Mouse (Mus musculus) intestine, embryonic 15.5 days (tissue): Measurements from ENCODE around the gene Foxn3. TPM values are rescaled to one million over a fixed set of nuclear protein-coding genes. Genes with fewer than 3 reads are reported as not detected.
A peak's percentile ranks its signal among the peaks of the same experiment; 100 is the strongest.

Source experiments
- ATAC-seq: fragments of 200-750 bp; cut with Nextera tagmentation; 2 replicates; pipeline ENCODE4 v1.8.0; 2017; ENCODE audit warnings: moderate TSS enrichment, moderate library complexity
- H3K27ac ChIP-seq: fragments of 300-500 bp; sonication (generic); 2 replicates; pipeline ENCODE4 v1.5.1; 2015; ENCODE audit warnings: mild to moderate bottlenecking, inconsistent platforms
- H3K27me3 ChIP-seq: fragments of 300-500 bp; sonication (generic); replicated peaks from 2 replicates; pipeline ENCODE4 v1.6.1; 2015; ENCODE audit warnings: inconsistent platforms
- H3K36me3 ChIP-seq: fragments of 300-500 bp; sonication (generic); 2 replicates; pipeline ENCODE4 v1.6.1; 2015; ENCODE audit warnings: inconsistent platforms
- H3K4me1 ChIP-seq: fragments of 300-500 bp; sonication (generic); replicated peaks from 2 replicates; pipeline ENCODE4 v1.6.1; 2015; ENCODE audit warnings: inconsistent platforms
- H3K4me2 ChIP-seq: fragments of 300-500 bp; sonication (generic); replicated peaks from 2 replicates; pipeline ENCODE4 v1.6.1; 2015; ENCODE audit warnings: mild to moderate bottlenecking, inconsistent platforms
- H3K4me3 ChIP-seq: fragments of 300-500 bp; sonication (generic); replicated peaks from 2 replicates; pipeline ENCODE4 v1.5.1; 2015; ENCODE audit warnings: inconsistent platforms
- H3K9ac ChIP-seq: fragments of 300-500 bp; sonication (generic); 2 replicates; pipeline ENCODE4 v1.6.1; 2015; ENCODE audit warnings: inconsistent platforms
- H3K9me3 ChIP-seq: fragments of 300-500 bp; sonication (generic); 2 replicates; pipeline ENCODE4 v1.6.1; 2016; ENCODE audit warnings: inconsistent platforms
- WGBS: fragments of 180-500 bp; shearing (Covaris S2); methylation state at CpG from one replicate; pipeline ENCODE4 v1.1.7; 2015; 5-methylcytosine and 5-hydroxymethylcytosine counted together
- polyA plus RNA-seq: library from polyadenylated mRNA; unstranded; fragments of >200 nt; fragmentation: Nextera tagmentation; extraction: Ambion mirVana; gene quantifications from 2 replicates; pipeline ENCODE4 v1.2.1, GENCODE M21; 2015

Gene Foxn3
- polyA plus RNA-seq, 1 experiment from 2014 or later: 57.3 TPM

- H3K4me3 ChIP-seq: no peak overlapping the region
- WGBS: 89% methylated on average over 8 of the region's 8 CpGs
- no peak overlapping the region for H3K27ac ChIP-seq
- H3K27me3 ChIP-seq: no peaks in the 10 kb centered on the region
- no peaks in the 10 kb centered on the region for H3K9me3 ChIP-seq
- no peak overlapping the region for H3K9ac ChIP-seq
- H3K4me2 ChIP-seq: no peak overlapping the region
- no peak for ATAC-seq
- no peaks in the 10 kb centered on the region for H3K36me3 ChIP-seq
- H3K4me1 ChIP-seq: peaks cover 10% of the 10 kb centered on the region; the same call in 1 of the 2 replicates
Measured at GRCm38 (mm10) chr12:99256997-99257396, 306.4 kb downstream of the Foxn3 start.

GRCm38 (mm10) chr12:99256463-99256862 is 306.9 kb downstream of the Foxn3 start:
- Histone ChIP-seq H3K9me3 (no peaks in the 10 kb centered on the region), H3K4me3 (no peak overlapping the region), H3K4me2 (no peak overlapping the region), H3K36me3 (no peaks in the 10 kb centered on the region), H3K27me3 (no peaks in the 10 kb centered on the region), H3K4me1 (peaks cover 10% of the 10 kb centered on the region; the same call in 1 of the 2 replicates), H3K9ac (no peak overlapping the region), H3K27ac (no peak overlapping the region)
- 85% methylated on average over 5 of the region's 5 CpGs for WGBS
- no peak for ATAC-seq

GRCm38 (mm10) chr12:99254436-99254835 is 308.9 kb downstream of the Foxn3 start:
- WGBS: 87% methylated on average over 8 of the region's 8 CpGs
- Histone ChIP-seq H3K27me3 (no peaks in the 10 kb centered on the region), H3K9me3 (no peaks in the 10 kb centered on the region), H3K27ac (no peak overlapping the region), H3K4me1 (0 out of 2 replicates have a peak, but pooled peaks cover 5% of the 10 kb centered on the region), H3K4me2 (no peak overlapping the region), H3K36me3 (no peaks in the 10 kb centered on the region), H3K4me3 (no peak overlapping the region), H3K9ac (no peak overlapping the region)
- no peak for ATAC-seq

- WGBS: 89% methylated on average over 10 of the region's 10 CpGs
- Histone ChIP-seq H3K27ac (no peak overlapping the region), H3K4me1 (0 out of 2 replicates have a peak, but pooled peaks cover under 1% of the 10 kb centered on the region), H3K4me3 (no peak overlapping the region), H3K27me3 (no peaks in the 10 kb centered on the region), H3K4me2 (no peak overlapping the region), H3K36me3 (no peaks in the 10 kb centered on the region), H3K9ac (no peak overlapping the region), H3K9me3 (no peaks in the 10 kb centered on the region)
- ATAC-seq: no peak
Measured at GRCm38 (mm10) chr12:99253562-99253961, 309.8 kb downstream of the Foxn3 start.

GRCm38 (mm10) chr12:99248606-99249005 is 314.8 kb downstream of the Foxn3 start:
- no peaks in the 10 kb centered on the region for H3K27me3 ChIP-seq
- no peak for ATAC-seq
- no peaks in the 10 kb centered on the region for H3K4me1 ChIP-seq
- H3K4me2 ChIP-seq: no peak overlapping the region
- H3K9me3 ChIP-seq: no peaks in the 10 kb centered on the region
- H3K27ac ChIP-seq: no peak overlapping the region
- WGBS: 78% methylated on average over 8 of the region's 8 CpGs
- H3K36me3 ChIP-seq: no peaks in the 10 kb centered on the region
- no peak overlapping the region for H3K4me3 ChIP-seq
- no peak overlapping the region for H3K9ac ChIP-seq

- Histone ChIP-seq H3K4me1 (no peaks in the 10 kb centered on the region), H3K27ac (no peak overlapping the region), H3K4me2 (no peak overlapping the region), H3K4me3 (no peak overlapping the region), H3K27me3 (no peaks in the 10 kb centered on the region), H3K36me3 (no peaks in the 10 kb centered on the region), H3K9me3 (no peaks in the 10 kb centered on the region), H3K9ac (no peak overlapping the region)
- ATAC-seq: no peak
- 73% methylated on average over 6 of the region's 6 CpGs for WGBS
Measured at GRCm38 (mm10) chr12:99247939-99248338, 315.4 kb downstream of the Foxn3 start.

- no peak overlapping the region for H3K9ac ChIP-seq
- H3K27ac ChIP-seq: no peak overlapping the region
- no peak overlapping the region for H3K4me2 ChIP-seq
- ATAC-seq: no peak
- H3K9me3 ChIP-seq: no peaks in the 10 kb centered on the region
- no peak overlapping the region for H3K4me3 ChIP-seq
- WGBS: 83% methylated on average over 10 of the region's 10 CpGs
- H3K27me3 ChIP-seq: no peaks in the 10 kb centered on the region
- H3K4me1 ChIP-seq: no peaks in the 10 kb centered on the region
- H3K36me3 ChIP-seq: no peaks in the 10 kb centered on the region
Measured at GRCm38 (mm10) chr12:99246984-99247746, 316.2 kb downstream of the Foxn3 start.

- H3K27me3 ChIP-seq: no peaks in the 10 kb centered on the region
- no peaks in the 10 kb centered on the region for H3K9me3 ChIP-seq
- no peak overlapping the region for H3K27ac ChIP-seq
- no peak overlapping the region for H3K4me3 ChIP-seq
- no peak for ATAC-seq
- H3K9ac ChIP-seq: no peak overlapping the region
- H3K4me2 ChIP-seq: no peak overlapping the region
- H3K4me1 ChIP-seq: peaks cover 11% of the 10 kb centered on the region
- 81% methylated on average over 9 of the region's 9 CpGs for WGBS
- H3K36me3 ChIP-seq: no peaks in the 10 kb centered on the region
Measured at GRCm38 (mm10) chr12:99244673-99245072, 318.7 kb downstream of the Foxn3 start.

GRCm38 (mm10) chr12:99244264-99244663 is 319.1 kb downstream of the Foxn3 start:
- H3K9ac ChIP-seq: no peak overlapping the region
- H3K4me3 ChIP-seq: no peak overlapping the region
- whole genome bisulfite sequencing: 90% methylated on average over 6 of the region's 6 CpGs
- no peaks in the 10 kb centered on the region for H3K9me3 ChIP-seq
- no peaks in the 10 kb centered on the region for H3K27me3 ChIP-seq
- no peaks in the 10 kb centered on the region for H3K36me3 ChIP-seq
- ATAC-seq: no peak
- H3K4me1 ChIP-seq: peaks cover 14% of the 10 kb centered on the region
- no peak overlapping the region for H3K4me2 ChIP-seq
- no peak overlapping the region for H3K27ac ChIP-seq

GRCm38 (mm10) chr12:99243316-99243715 is 320.1 kb downstream of the Foxn3 start:
- no peak for ATAC-seq
- WGBS: 92% methylated on average over 1 of the region's 1 CpGs
- no peak overlapping the region for H3K4me3 ChIP-seq
- H3K4me2 ChIP-seq: no peak overlapping the region
- no peaks in the 10 kb centered on the region for H3K9me3 ChIP-seq
- H3K9ac ChIP-seq: no peak overlapping the region
- no peaks in the 10 kb centered on the region for H3K36me3 ChIP-seq
- no peaks in the 10 kb centered on the region for H3K27me3 ChIP-seq
- H3K27ac ChIP-seq: no peak overlapping the region
- H3K4me1 ChIP-seq: peaks cover 14% of the 10 kb centered on the region

- Histone ChIP-seq H3K27ac (no peak overlapping the region), H3K27me3 (no peaks in the 10 kb centered on the region), H3K36me3 (no peaks in the 10 kb centered on the region), H3K4me3 (no peak overlapping the region), H3K4me2 (no peak overlapping the region), H3K4me1 (peaks cover 14% of the 10 kb centered on the region), H3K9ac (no peak overlapping the region), H3K9me3 (no peaks in the 10 kb centered on the region)
- peak; percentile 27 for ATAC-seq
- WGBS: 30% methylated on average over 5 of the region's 5 CpGs
Measured at GRCm38 (mm10) chr12:99240185-99240726, 323.1 kb downstream of the Foxn3 start.

GRCm38 (mm10) chr12:99239735-99240134 is 323.6 kb downstream of the Foxn3 start:
- H3K27ac ChIP-seq: no peak overlapping the region
- H3K27me3 ChIP-seq: no peaks in the 10 kb centered on the region
- no peaks in the 10 kb centered on the region for H3K36me3 ChIP-seq
- peaks cover 14% of the 10 kb centered on the region for H3K4me1 ChIP-seq
- H3K4me3 ChIP-seq: no peak overlapping the region
- WGBS: 56% methylated on average over 11 of the region's 11 CpGs
- H3K9ac ChIP-seq: no peak overlapping the region
- no peaks in the 10 kb centered on the region for H3K9me3 ChIP-seq
- peak; percentile 61 for ATAC-seq
- no peak overlapping the region for H3K4me2 ChIP-seq

GRCm38 (mm10) chr12:99237497-99237896 is 325.9 kb downstream of the Foxn3 start:
- H3K4me3 ChIP-seq: no peak overlapping the region
- H3K9ac ChIP-seq: no peak overlapping the region
- WGBS: 87% methylated on average over 9 of the region's 9 CpGs
- H3K27me3 ChIP-seq: no peaks in the 10 kb centered on the region
- no peak for ATAC-seq
- H3K9me3 ChIP-seq: no peaks in the 10 kb centered on the region
- no peak overlapping the region for H3K4me2 ChIP-seq
- H3K27ac ChIP-seq: no peak overlapping the region
- H3K4me1 ChIP-seq: peaks cover 27% of the 10 kb centered on the region
- no peaks in the 10 kb centered on the region for H3K36me3 ChIP-seq
